ENCODE assay signal across 11 mouse cellular contexts in genomic region chr19:20836055-20836845, GRCm38 (mm10).
DNase-seq lines count a peak whose midpoint lies in the region; ATAC-seq and TF ChIP-seq lines count a peak whose summit lies in the region.
"Had no signal": no experiment of that assay in that cellular context is flagged by ENCODE, and none has a peak within 500 bp of the region (broad histone marks: within the 10 kb centered on the region; RNA-seq: fewer than 3 reads in every experiment).

No protein-coding gene starts in this region.

- WGBS in heart, adult 2 months, result 47% methylated on average over 9 of the region's 9 CpGs
- 64% methylated on average over 9 of the region's 9 CpGs for WGBS in heart, embryonic 11.5 days (ENCODE audit: insufficient replicate concordance)
- WGBS in embryonic facial prominence, embryonic 14.5 days, result 51% methylated on average over 9 of the region's 9 CpGs
- WGBS in hindbrain, embryonic 11.5 days, result 66% methylated on average over 9 of the region's 9 CpGs

- H3K27ac ChIP-seq in heart, adult 2 months, result no peak overlapping the region
- H3K27ac ChIP-seq in heart, embryonic 11.5 days (ENCODE audit: low read depth, low read length), result no peak overlapping the region
- H3K27ac ChIP-seq in embryonic facial prominence, embryonic 14.5 days (replicated peaks; ENCODE audit: low read depth, low read length), result no peak overlapping the region
- no peak overlapping the region for H3K27ac ChIP-seq in hindbrain, embryonic 11.5 days (ENCODE audit: low read depth, low read length)
- H3K27ac ChIP-seq: hindbrain, embryonic 14.5 days had no signal

- no peak overlapping the region for H3K9ac ChIP-seq in heart, adult 2 months (ENCODE audit: low read depth, low read length)
- no peak overlapping the region for H3K9ac ChIP-seq in heart, embryonic 11.5 days (ENCODE audit: low read depth, low read length)
- H3K9ac ChIP-seq in embryonic facial prominence, embryonic 14.5 days (ENCODE audit: low read depth, low read length), result no peak overlapping the region
- H3K9ac ChIP-seq in hindbrain, embryonic 11.5 days (ENCODE audit: low read depth, low read length), result no peak overlapping the region
- H3K9ac ChIP-seq: hindbrain, embryonic 14.5 days; liver, postnatal 0 days had no signal

- intact Hi-C loops in heart, adult 2 months (cut with DNase I), result no loop called here
- intact Hi-C loops in heart, postnatal 36 days (cut with DNase I), result no loop called here

- DNase-seq in heart, adult 2 months, result peak; percentile 19 to 26
- DNase-seq in adipocyte (ENCODE audit: low spot score) (peak; percentile 22), liver (no peak)
- DNase-seq in embryonic facial prominence, embryonic 14.5 days (ENCODE audit: low spot score), result peak; percentile 75
- DNase-seq in heart, postnatal 36 days, result peak; percentile 3 to 12
- no peak for DNase-seq in hindbrain, embryonic 11.5 days (ENCODE audit: low spot score)
- DNase-seq: cerebellum, adult 8-10 months; liver, postnatal 0 days; thymus, adult 18-20 months had no signal

- no peaks in the 10 kb centered on the region for H3K27me3 ChIP-seq in heart, adult 2 months (ENCODE audit: control insufficient read depth, insufficient read depth, low read length)
- H3K27me3 ChIP-seq in heart, embryonic 11.5 days (ENCODE audit: control insufficient read depth, insufficient read depth, low read length), result no peaks in the 10 kb centered on the region
- no peaks in the 10 kb centered on the region for H3K27me3 ChIP-seq in embryonic facial prominence, embryonic 14.5 days (replicated peaks; ENCODE audit: control insufficient read depth, insufficient read depth, low read length)
- H3K27me3 ChIP-seq in hindbrain, embryonic 11.5 days (ENCODE audit: control insufficient read depth, insufficient read depth, low read length), result no peaks in the 10 kb centered on the region

- H3K4me3 ChIP-seq in heart, adult 2 months, result no peak overlapping the region
- H3K4me3 ChIP-seq in heart, embryonic 11.5 days (ENCODE audit: low read depth, low read length), result no peak overlapping the region
- H3K4me3 ChIP-seq in embryonic facial prominence, embryonic 14.5 days (ENCODE audit: low read depth, low read length), result no peak overlapping the region
- H3K4me3 ChIP-seq in hindbrain, embryonic 11.5 days (ENCODE audit: low read depth, low read length), result no peak overlapping the region

- TF ChIP-seq EP300 in heart, adult 2 months (IDR thresholded peaks at IDR 0.05; ENCODE audit: insufficient read depth, low read depth, low read length), result no peak

- peaks cover 3% of the 10 kb centered on the region; the same call in 1 of the 2 replicates for H3K4me1 ChIP-seq in heart, adult 2 months (ENCODE audit: control insufficient read depth, insufficient read depth, low read length)
- no peaks in the 10 kb centered on the region for H3K4me1 ChIP-seq in heart, embryonic 11.5 days (ENCODE audit: control insufficient read depth, insufficient read depth, low read length)
- peaks cover 3% of the 10 kb centered on the region; the same call in 1 of the 2 replicates for H3K4me1 ChIP-seq in embryonic facial prominence, embryonic 14.5 days (ENCODE audit: control insufficient read depth, insufficient read depth, low read length)
- no peaks in the 10 kb centered on the region for H3K4me1 ChIP-seq in hindbrain, embryonic 11.5 days (replicated peaks; ENCODE audit: control insufficient read depth, insufficient read depth, low read length)

- no peak for ATAC-seq in heart, embryonic 11.5 days (replicated peaks; ENCODE audit: insufficient number of reproducible peaks, low FRiP score, low TSS enrichment)
- no peak for ATAC-seq in embryonic facial prominence, embryonic 14.5 days (ENCODE audit: low read depth)
- no peak for ATAC-seq in hindbrain, embryonic 11.5 days (ENCODE audit: low FRiP score)
- ATAC-seq: liver, postnatal 0 days had no signal

- TF ChIP-seq CTCF in heart, adult 2 months (IDR thresholded peaks at IDR 0.05), result no peak

- H3K36me3 ChIP-seq in heart, adult 2 months (ENCODE audit: control insufficient read depth, insufficient read depth, low read length), result no peaks in the 10 kb centered on the region
- no peaks in the 10 kb centered on the region for H3K36me3 ChIP-seq in heart, embryonic 11.5 days (ENCODE audit: control insufficient read depth, insufficient read depth, low read length)
- H3K36me3 ChIP-seq in embryonic facial prominence, embryonic 14.5 days (ENCODE audit: control insufficient read depth, insufficient read depth, low read length), result no peaks in the 10 kb centered on the region
- no peaks in the 10 kb centered on the region for H3K36me3 ChIP-seq in hindbrain, embryonic 11.5 days (ENCODE audit: control insufficient read depth, insufficient read depth, low read length)

- no peak for TF ChIP-seq POLR2A in heart, adult 2 months (IDR thresholded peaks at IDR 0.05; ENCODE audit: insufficient read depth, low read depth, low read length)

- H3K79me2 ChIP-seq in heart, adult 2 months (replicated peaks; ENCODE audit: control insufficient read depth, insufficient read depth, low read length), result no peaks in the 10 kb centered on the region

- no peaks in the 10 kb centered on the region for H3K9me3 ChIP-seq in heart, embryonic 11.5 days (replicated peaks; ENCODE audit: control insufficient read depth, low read length)
- H3K9me3 ChIP-seq in embryonic facial prominence, embryonic 14.5 days (ENCODE audit: control insufficient read depth, low read length), result no peaks in the 10 kb centered on the region
- no peaks in the 10 kb centered on the region for H3K9me3 ChIP-seq in hindbrain, embryonic 11.5 days (ENCODE audit: control insufficient read depth, low read length)

- H3K4me2 ChIP-seq in heart, embryonic 11.5 days, result no peak overlapping the region
- H3K4me2 ChIP-seq in embryonic facial prominence, embryonic 14.5 days (ENCODE audit: low read depth, low read length), result no peak overlapping the region; the same call in 1 of the 2 replicates
- no peak overlapping the region for H3K4me2 ChIP-seq in hindbrain, embryonic 11.5 days (replicated peaks; ENCODE audit: low read depth, low read length)
- H3K4me2 ChIP-seq: hindbrain, embryonic 14.5 days had no signal

Comparison
In these comparisons a context has a peak if more than half of its experiments do, and no peak if none do; other contexts are left out.
1. DNase-seq: peak in heart, adult 2 months (2 of 2), adipocyte (single experiment), embryonic facial prominence, embryonic 14.5 days (single experiment) and heart, postnatal 36 days (2 of 2); none in liver (single experiment) and hindbrain, embryonic 11.5 days (single experiment).